Mouse (Mus musculus): ENCODE measurements around the gene Sertad1. TPM values are rescaled to one million over a fixed set of nuclear protein-coding genes. Genes with fewer than 3 reads are reported as not detected.
"Not testable (repeated sequence)": the region's sequence is repeated elsewhere in the genome, so short reads cannot be mapped to it uniquely, and the experiment has no call there.

Sertad1 gene
- polyA plus RNA-seq, 1 experiment from 2014 or later, result 24.3 TPM

- Histone ChIP-seq H3K36me3 (replicated peaks; ENCODE audit: control insufficient read depth, insufficient read depth, low read depth, low read length) (no peaks in the 10 kb centered on the region), H3K4me2 (ENCODE audit: low read depth, low read length) (no peak overlapping the region), H3K27ac (replicated peaks; ENCODE audit: low read depth, low read length) (no peak overlapping the region), H3K9ac (replicated peaks; ENCODE audit: low read length) (no peak overlapping the region), H3K27me3 (ENCODE audit: control insufficient read depth, insufficient read depth, low read length) (no peaks in the 10 kb centered on the region), H3K9me3 (replicated peaks; ENCODE audit: control insufficient read depth, low read length) (no peaks in the 10 kb centered on the region), H3K4me3 (ENCODE audit: low read depth, low read length) (no peak overlapping the region), H3K4me1 (ENCODE audit: control insufficient read depth, insufficient read depth, low read length) (peaks cover 3% of the 10 kb centered on the region; the same call in 1 of the 2 replicates)
- WGBS, result 85% methylated on average over 5 of the region's 5 CpGs
- DNase-seq (ENCODE audit: low spot score), result no peak
- no peak for ATAC-seq (replicated peaks; ENCODE audit: insufficient number of reproducible peaks, low FRiP score, low TSS enrichment, low read depth)
These were observed 6.7 kb downstream of the Sertad1 start for GRCm38 (mm10) chr7:27493450-27493849.

- H3K9ac ChIP-seq (replicated peaks; ENCODE audit: low read length); H3K27me3 ChIP-seq (ENCODE audit: control insufficient read depth, insufficient read depth, low read length); DNase-seq (ENCODE audit: low spot score); H3K4me3 ChIP-seq (ENCODE audit: low read depth, low read length); H3K36me3 ChIP-seq (replicated peaks; ENCODE audit: control insufficient read depth, insufficient read depth, low read depth, low read length); H3K4me2 ChIP-seq (ENCODE audit: low read depth, low read length); ATAC-seq (replicated peaks; ENCODE audit: insufficient number of reproducible peaks, low FRiP score, low TSS enrichment, low read depth); H3K9me3 ChIP-seq (replicated peaks; ENCODE audit: control insufficient read depth, low read length); H3K4me1 ChIP-seq (ENCODE audit: control insufficient read depth, insufficient read depth, low read length); H3K27ac ChIP-seq (replicated peaks; ENCODE audit: low read depth, low read length): not testable (repeated sequence)
- 93% methylated on average over 9 of the region's 9 CpGs for WGBS
These were observed 8.1 kb downstream of the Sertad1 start for GRCm38 (mm10) chr7:27494659-27495367.

- Histone ChIP-seq H3K27ac (replicated peaks; ENCODE audit: low read depth, low read length) (no peak within 1 kb of the TSS), H3K4me1 (ENCODE audit: control insufficient read depth, insufficient read depth, low read length) (no peaks in the 10 kb centered on the region), H3K9ac (replicated peaks; ENCODE audit: low read length) (no peak within 1 kb of the TSS), H3K36me3 (replicated peaks; ENCODE audit: control insufficient read depth, insufficient read depth, low read depth, low read length) (no peaks in the 10 kb centered on the region), H3K4me2 (ENCODE audit: low read depth, low read length) (no peak within 1 kb of the TSS), H3K9me3 (replicated peaks; ENCODE audit: control insufficient read depth, low read length) (no peaks in the 10 kb centered on the region), H3K27me3 (ENCODE audit: control insufficient read depth, insufficient read depth, low read length) (no peaks in the 10 kb centered on the region), H3K4me3 (ENCODE audit: low read depth, low read length) (no peak within 1 kb of the TSS)
- DNase-seq (ENCODE audit: low spot score) (peak; percentile 11), ATAC-seq (replicated peaks; ENCODE audit: insufficient number of reproducible peaks, low FRiP score, low TSS enrichment, low read depth) (0 out of 2 replicates have a peak, but pooled peaks have one; percentile 22)
- 39% methylated on average over 3 of the region's 3 CpGs for whole genome bisulfite sequencing
These were observed 12.3 kb downstream of the Sertad1 start, which contains the start of gene Prx for GRCm38 (mm10) chr7:27499036-27499435. TSS of gene Prx (plus strand) at chr7:27499324.

DNA sequence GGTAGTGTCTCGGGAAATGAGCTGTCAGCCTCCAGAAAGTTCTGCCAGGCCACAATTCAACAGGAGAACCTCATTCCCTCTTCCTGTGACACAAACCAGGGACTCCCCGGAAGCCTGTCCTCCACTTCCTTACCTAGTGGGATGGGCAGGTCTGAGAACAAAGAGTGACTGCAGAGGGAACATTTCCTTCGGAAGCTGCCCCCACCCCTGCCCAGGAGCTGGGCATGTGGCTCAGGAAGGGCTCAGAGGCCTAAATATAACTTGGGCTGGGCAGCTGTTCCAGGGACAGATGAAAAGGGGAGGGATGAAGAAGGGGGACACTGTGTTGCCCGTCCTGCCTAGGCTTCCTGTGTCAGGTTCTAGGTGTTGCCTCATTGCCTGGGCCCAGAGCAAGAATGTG is 14.9 kb downstream of the Sertad1 start:
- H3K4me2 ChIP-seq (ENCODE audit: low read depth, low read length), result no peak overlapping the region
- H3K36me3 ChIP-seq (replicated peaks; ENCODE audit: control insufficient read depth, insufficient read depth, low read depth, low read length), result no peaks in the 10 kb centered on the region
- no peaks in the 10 kb centered on the region for H3K27me3 ChIP-seq (ENCODE audit: control insufficient read depth, insufficient read depth, low read length)
- H3K27ac ChIP-seq (replicated peaks; ENCODE audit: low read depth, low read length), result no peak overlapping the region
- no peaks in the 10 kb centered on the region for H3K4me1 ChIP-seq (ENCODE audit: control insufficient read depth, insufficient read depth, low read length)
- H3K4me3 ChIP-seq (ENCODE audit: low read depth, low read length), result no peak overlapping the region
- WGBS, result 54% methylated on average over 4 of the region's 4 CpGs
- no peaks in the 10 kb centered on the region for H3K9me3 ChIP-seq (replicated peaks; ENCODE audit: control insufficient read depth, low read length)
- H3K9ac ChIP-seq (replicated peaks; ENCODE audit: low read length), result no peak overlapping the region
- DNase-seq (ENCODE audit: low spot score), result no peak
- no peak for ATAC-seq (replicated peaks; ENCODE audit: insufficient number of reproducible peaks, low FRiP score, low TSS enrichment, low read depth)

- Histone ChIP-seq H3K27me3 (ENCODE audit: control insufficient read depth, insufficient read depth, low read length) (no peaks in the 10 kb centered on the region), H3K4me1 (ENCODE audit: control insufficient read depth, insufficient read depth, low read length) (no peaks in the 10 kb centered on the region), H3K27ac (replicated peaks; ENCODE audit: low read depth, low read length) (no peak overlapping the region), H3K9ac (replicated peaks; ENCODE audit: low read length) (no peak overlapping the region), H3K4me2 (ENCODE audit: low read depth, low read length) (peak overlapping the region; percentile 43; the same call in 1 of the 2 replicates), H3K9me3 (replicated peaks; ENCODE audit: control insufficient read depth, low read length) (no peaks in the 10 kb centered on the region), H3K4me3 (ENCODE audit: low read depth, low read length) (peak overlapping the region; percentile 42; the same call in 1 of the 2 replicates), H3K36me3 (replicated peaks; ENCODE audit: control insufficient read depth, insufficient read depth, low read depth, low read length) (no peaks in the 10 kb centered on the region)
- ATAC-seq (replicated peaks; ENCODE audit: insufficient number of reproducible peaks, low FRiP score, low TSS enrichment, low read depth), result no peak
- peak; percentile 33 for DNase-seq (ENCODE audit: low spot score)
- 45% methylated on average over 9 of the region's 9 CpGs for WGBS
These were observed 20.2 kb downstream of the Sertad1 start for GRCm38 (mm10) chr7:27506765-27507370.

GRCm38 (mm10) chr7:27507711-27508647 is 21.3 kb downstream of the Sertad1 start:
- DNase-seq (ENCODE audit: low spot score) (peak; percentile 99), ATAC-seq (replicated peaks; ENCODE audit: insufficient number of reproducible peaks, low FRiP score, low TSS enrichment, low read depth) (peak; percentile 86)
- Histone ChIP-seq H3K4me2 (ENCODE audit: low read depth, low read length) (peak overlapping the region; percentile 43), H3K9ac (replicated peaks; ENCODE audit: low read length) (peak overlapping the region; percentile 73), H3K27me3 (ENCODE audit: control insufficient read depth, insufficient read depth, low read length) (no peaks in the 10 kb centered on the region), H3K9me3 (replicated peaks; ENCODE audit: control insufficient read depth, low read length) (no peaks in the 10 kb centered on the region), H3K4me1 (ENCODE audit: control insufficient read depth, insufficient read depth, low read length) (no peaks in the 10 kb centered on the region), H3K27ac (replicated peaks; ENCODE audit: low read depth, low read length) (peak overlapping the region; percentile 94), H3K4me3 (ENCODE audit: low read depth, low read length) (peak overlapping the region; percentile 42), H3K36me3 (replicated peaks; ENCODE audit: control insufficient read depth, insufficient read depth, low read depth, low read length) (no peaks in the 10 kb centered on the region)
- under 1% methylated on average over 54 of the region's 54 CpGs for WGBS

GRCm38 (mm10) chr7:27508648-27509005 is 21.9 kb downstream of the Sertad1 start:
- Histone ChIP-seq H3K4me3 (ENCODE audit: low read depth, low read length) (peak overlapping the region; percentile 42; the same call in 1 of the 2 replicates), H3K27me3 (ENCODE audit: control insufficient read depth, insufficient read depth, low read length) (no peaks in the 10 kb centered on the region), H3K9me3 (replicated peaks; ENCODE audit: control insufficient read depth, low read length) (no peaks in the 10 kb centered on the region), H3K9ac (replicated peaks; ENCODE audit: low read length) (no peak overlapping the region), H3K4me1 (ENCODE audit: control insufficient read depth, insufficient read depth, low read length) (no peaks in the 10 kb centered on the region), H3K27ac (replicated peaks; ENCODE audit: low read depth, low read length) (0 out of 2 replicates have a peak overlapping the region, but pooled peaks have one; percentile 94), H3K4me2 (ENCODE audit: low read depth, low read length) (peak overlapping the region; percentile 43), H3K36me3 (replicated peaks; ENCODE audit: control insufficient read depth, insufficient read depth, low read depth, low read length) (no peaks in the 10 kb centered on the region)
- WGBS, result 24% methylated on average over 6 of the region's 6 CpGs
- peak; percentile 27; the same call in 1 of the 2 replicates for ATAC-seq (replicated peaks; ENCODE audit: insufficient number of reproducible peaks, low FRiP score, low TSS enrichment, low read depth)
- peak; percentile 68 for DNase-seq (ENCODE audit: low spot score)
